Comparison of ENCODE assay signal across 8 mouse cellular contexts in the genomic region with DNA sequence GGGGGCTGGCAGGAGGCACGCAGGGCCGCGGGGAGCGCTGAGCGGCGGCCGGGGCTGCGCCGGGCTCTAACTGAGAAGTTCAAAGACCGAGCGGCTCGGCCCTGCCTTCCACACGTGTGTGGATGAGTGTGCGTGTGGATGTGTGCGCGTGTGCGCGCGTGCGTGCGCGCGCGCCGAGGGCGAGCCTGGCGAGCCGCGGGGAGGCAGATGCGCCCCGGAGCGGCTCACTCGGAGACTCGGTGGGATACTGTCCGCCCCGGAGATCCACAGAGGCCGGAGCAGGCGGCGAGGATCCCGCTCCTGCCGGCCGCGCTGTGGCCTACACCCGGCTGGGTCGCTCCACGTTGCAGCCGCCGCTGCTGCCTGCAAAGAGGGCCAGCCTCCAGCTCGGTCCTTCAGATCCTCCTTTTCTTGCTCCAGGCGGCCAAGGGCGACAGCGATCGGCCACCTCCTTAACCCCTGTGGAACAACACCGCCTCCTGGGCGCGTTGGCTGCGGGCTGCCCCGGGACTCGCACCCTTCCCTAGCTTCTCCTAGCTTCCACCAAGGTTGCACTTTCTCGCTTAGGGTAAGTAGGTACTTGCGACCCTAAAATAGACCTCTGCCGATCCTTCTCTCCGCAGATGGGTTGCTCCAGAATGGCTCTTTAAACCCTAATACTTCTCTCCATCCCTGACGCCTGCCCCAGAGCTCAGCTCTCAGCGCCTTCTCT. TPM values are rescaled to one million over a fixed set of nuclear protein-coding genes. Genes with fewer than 3 reads are reported as not detected.
DNase-seq lines count a peak whose midpoint lies in the region; ATAC-seq and TF ChIP-seq lines count a peak whose summit lies in the region.

No protein-coding gene starts in this region.

- H3K4me1 ChIP-seq in intestine, postnatal 0 days (replicated peaks; ENCODE audit: control insufficient read depth, insufficient read depth, low read length) = no peaks in the 10 kb centered on the region
- peaks cover 34% of the 10 kb centered on the region for H3K4me1 ChIP-seq in limb, embryonic 13.5 days
- H3K4me1 ChIP-seq in midbrain, embryonic 13.5 days (replicated peaks) = peaks cover 31% of the 10 kb centered on the region
- H3K4me1 ChIP-seq in stomach, embryonic 15.5 days = peaks cover 6% of the 10 kb centered on the region; the same call in 1 of the 2 replicates

- H3K27me3 ChIP-seq in intestine, postnatal 0 days (replicated peaks; ENCODE audit: control insufficient read depth, insufficient read depth, low read length) = peaks cover 12% of the 10 kb centered on the region; the same call in 1 of the 2 replicates
- no peaks in the 10 kb centered on the region for H3K27me3 ChIP-seq in limb, embryonic 13.5 days
- H3K27me3 ChIP-seq in midbrain, embryonic 13.5 days = peaks cover 45% of the 10 kb centered on the region
- H3K27me3 ChIP-seq in stomach, embryonic 15.5 days (replicated peaks) = no peaks in the 10 kb centered on the region

- H3K4me3 ChIP-seq in intestine, postnatal 0 days (ENCODE audit: low read depth, low read length) = peak overlapping the region; percentile 62
- H3K4me3 ChIP-seq in limb, embryonic 13.5 days = peak overlapping the region; percentile 75
- peak overlapping the region; percentile 65 for H3K4me3 ChIP-seq in midbrain, embryonic 13.5 days (replicated peaks)
- H3K4me3 ChIP-seq in stomach, embryonic 15.5 days (replicated peaks) = peak overlapping the region; percentile 64

- no peaks in the 10 kb centered on the region for H3K36me3 ChIP-seq in intestine, postnatal 0 days (ENCODE audit: control insufficient read depth, insufficient read depth)
- H3K36me3 ChIP-seq in limb, embryonic 13.5 days = peaks cover 8% of the 10 kb centered on the region; the same call in 1 of the 2 replicates
- H3K36me3 ChIP-seq in midbrain, embryonic 13.5 days = no peaks in the 10 kb centered on the region
- no peaks in the 10 kb centered on the region for H3K36me3 ChIP-seq in stomach, embryonic 15.5 days

- peak overlapping the region; percentile 50 for H3K9ac ChIP-seq in intestine, postnatal 0 days (ENCODE audit: low read depth, low read length)
- peak overlapping the region; percentile 94 for H3K9ac ChIP-seq in limb, embryonic 13.5 days
- peak overlapping the region; percentile 73 for H3K9ac ChIP-seq in midbrain, embryonic 13.5 days (replicated peaks)
- H3K9ac ChIP-seq in stomach, embryonic 15.5 days = peak overlapping the region; percentile 53

- peak; percentile 52 for TF ChIP-seq CTCF in intestine, postnatal 0 days (IDR thresholded peaks at IDR 0.05; ENCODE audit: low read depth)

- peak overlapping the region; percentile 97 for H3K4me2 ChIP-seq in intestine, postnatal 0 days (replicated peaks; ENCODE audit: low read depth)
- peak overlapping the region; percentile 80 for H3K4me2 ChIP-seq in limb, embryonic 13.5 days (replicated peaks)
- H3K4me2 ChIP-seq in midbrain, embryonic 13.5 days (replicated peaks) = peak overlapping the region; percentile 95
- peak overlapping the region; percentile 93 for H3K4me2 ChIP-seq in stomach, embryonic 15.5 days

- no peak for DNase-seq in cerebellum, adult 11-12 months
- peak; percentile 78 for DNase-seq in embryo, embryonic 9.5 days (ENCODE audit: extremely low spot score)
- DNase-seq in heart, adult 11 months = peak; percentile 98

- 1% methylated on average over 64 of the region's 65 CpGs for WGBS in intestine, postnatal 0 days
- under 1% methylated on average over 65 of the region's 65 CpGs for WGBS in limb, embryonic 13.5 days
- WGBS in midbrain, embryonic 13.5 days = under 1% methylated on average over 51 of the region's 65 CpGs
- under 1% methylated on average over 65 of the region's 65 CpGs for WGBS in stomach, embryonic 15.5 days

- ATAC-seq in cerebellum, adult (ENCODE audit: insufficient number of reproducible peaks, low FRiP score, low TSS enrichment) = peak; percentile 40
- ATAC-seq in intestine, postnatal 0 days = peak; percentile 76
- peak; percentile 61 for ATAC-seq in limb, embryonic 13.5 days (ENCODE audit: low FRiP score, low read depth)
- peak; percentile 87 for ATAC-seq in midbrain, embryonic 13.5 days
- peak; percentile 64; the same call in 1 of the 2 replicates for ATAC-seq in stomach, embryonic 15.5 days (ENCODE audit: insufficient read depth, low FRiP score, low read depth)

- no peak overlapping the region; the same call in 1 of the 2 replicates for H3K27ac ChIP-seq in intestine, postnatal 0 days (ENCODE audit: low read depth, low read length)
- peak overlapping the region; percentile 96 for H3K27ac ChIP-seq in limb, embryonic 13.5 days
- peak overlapping the region; percentile 31; the same call in 1 of the 2 replicates for H3K27ac ChIP-seq in midbrain, embryonic 13.5 days
- H3K27ac ChIP-seq in stomach, embryonic 15.5 days = peak overlapping the region; percentile 81

- no peaks in the 10 kb centered on the region for H3K9me3 ChIP-seq in intestine, postnatal 0 days (ENCODE audit: control insufficient read depth)
- H3K9me3 ChIP-seq in limb, embryonic 13.5 days = no peaks in the 10 kb centered on the region
- no peaks in the 10 kb centered on the region for H3K9me3 ChIP-seq in midbrain, embryonic 13.5 days
- H3K9me3 ChIP-seq in stomach, embryonic 15.5 days = no peaks in the 10 kb centered on the region

RNA-seq across cellular contexts. Expression of gene Tgfb2, which starts 0.4 kb away (rescaled TPM):
- 7.1 and 7.7 TPM in 2 replicates for polyA plus RNA-seq in intestine, postnatal 0 days (2015; fragmentation: Nextera tagmentation; extraction: Ambion mirVana)
- polyA plus RNA-seq in limb, embryonic 13.5 days (2015; fragmentation: Nextera tagmentation; extraction: Ambion mirVana) = 101 and 106 TPM in 2 replicates
- polyA plus RNA-seq in midbrain, embryonic 13.5 days (2015; fragmentation: Nextera tagmentation; extraction: Ambion mirVana) = 10.2 and 11.1 TPM in 2 replicates
- 21.6 and 21.8 TPM in 2 replicates for polyA plus RNA-seq in stomach, embryonic 15.5 days (2015; fragmentation: Nextera tagmentation; extraction: Ambion mirVana)

RNA-seq across cellular contexts. Expression of gene Rrp15, which starts 43.8 kb away (rescaled TPM):
- 21.9 and 23.0 TPM in 2 replicates for polyA plus RNA-seq in intestine, postnatal 0 days (2015; fragmentation: Nextera tagmentation; extraction: Ambion mirVana)
- polyA plus RNA-seq in limb, embryonic 13.5 days (2015; fragmentation: Nextera tagmentation; extraction: Ambion mirVana) = 69.4 and 75.6 TPM in 2 replicates
- 34.6 and 38.8 TPM in 2 replicates for polyA plus RNA-seq in midbrain, embryonic 13.5 days (2015; fragmentation: Nextera tagmentation; extraction: Ambion mirVana)
- 61.9 and 65.3 TPM in 2 replicates for polyA plus RNA-seq in stomach, embryonic 15.5 days (2015; fragmentation: Nextera tagmentation; extraction: Ambion mirVana)
